Mouse (Mus musculus) hindbrain, embryonic 13.5 days (tissue): ENCODE data around the gene Rorc. TPM values are rescaled to one million over a fixed set of nuclear protein-coding genes. Genes with fewer than 3 reads are reported as not detected.

Experiments used
- ATAC-seq: fragments of 200-750 bp; cut with Nextera tagmentation; 2 replicates; pipeline ENCODE4 v1.8.0; 2017; ENCODE audit warnings: moderate TSS enrichment; ENCODE audit not compliant: low FRiP score
- H3K27ac ChIP-seq: fragments of 300-500 bp; sonication (generic); 2 replicates; pipeline ENCODE4 v1.5.1; 2015; ENCODE audit warnings: inconsistent platforms, mild to moderate bottlenecking, moderate library complexity
- H3K27me3 ChIP-seq: fragments of 300-500 bp; sonication (generic); 2 replicates; pipeline ENCODE4 v1.6.1; 2015; ENCODE audit warnings: mild to moderate bottlenecking, inconsistent platforms
- H3K36me3 ChIP-seq: fragments of 300-500 bp; sonication (generic); 2 replicates; pipeline ENCODE4 v1.6.1; 2015; ENCODE audit warnings: mild to moderate bottlenecking, inconsistent platforms
- H3K4me1 ChIP-seq: fragments of 300-500 bp; sonication (generic); replicated peaks from 2 replicates; pipeline ENCODE4 v1.6.1; 2015; ENCODE audit warnings: inconsistent platforms
- H3K4me2 ChIP-seq: fragments of 300-500 bp; sonication (generic); 2 replicates; pipeline ENCODE4 v1.6.1; 2015; ENCODE audit warnings: inconsistent platforms, mild to moderate bottlenecking, moderate library complexity
- H3K4me3 ChIP-seq: fragments of 300-500 bp; sonication (generic); 2 replicates; pipeline ENCODE4 v1.5.1; 2015; ENCODE audit warnings: mild to moderate bottlenecking, inconsistent platforms
- H3K9ac ChIP-seq: fragments of 300-500 bp; sonication (generic); 2 replicates; pipeline ENCODE4 v1.6.1; 2015; ENCODE audit warnings: mild to moderate bottlenecking, inconsistent platforms
- H3K9me3 ChIP-seq: fragments of 300-500 bp; sonication (generic); 2 replicates; pipeline ENCODE4 v1.6.1; 2016; ENCODE audit warnings: inconsistent platforms
- WGBS: fragments of 180-500 bp; shearing (Covaris S2); methylation state at CpG from one replicate; pipeline ENCODE4 v1.1.7; 2015; 5-methylcytosine and 5-hydroxymethylcytosine counted together
- polyA plus RNA-seq: library from polyadenylated mRNA; unstranded; fragments of >200 nt; fragmentation: Nextera tagmentation; extraction: Ambion mirVana; gene quantifications from 2 replicates; pipeline ENCODE4 v1.2.1, GENCODE M21; 2015

Gene Rorc
- polyA plus RNA-seq, 1 experiment from 2014 or later: 0.42 TPM

GRCm38 (mm10) chr3:94441182-94441581 lies 68.6 kb downstream of the Rorc start:
- H3K4me2 ChIP-seq: no peak overlapping the region
- WGBS: 39% methylated on average over 3 of the region's 3 CpGs
- H3K9ac ChIP-seq: no peak overlapping the region
- no peaks in the 10 kb centered on the region for H3K9me3 ChIP-seq
- ATAC-seq: no peak
- 0 out of 2 replicates have a peak, but pooled peaks cover 6% of the 10 kb centered on the region for H3K27me3 ChIP-seq
- peaks cover 13% of the 10 kb centered on the region for H3K4me1 ChIP-seq
- H3K36me3 ChIP-seq: peaks cover 14% of the 10 kb centered on the region
- H3K27ac ChIP-seq: no peak overlapping the region
- no peak overlapping the region for H3K4me3 ChIP-seq

- peaks cover 33% of the 10 kb centered on the region for H3K36me3 ChIP-seq
- ATAC-seq: peak; percentile 98
- peaks cover 13% of the 10 kb centered on the region for H3K4me1 ChIP-seq
- H3K4me2 ChIP-seq: peak within 1 kb of the TSS; percentile 97
- peak within 1 kb of the TSS; percentile 97 for H3K9ac ChIP-seq
- H3K27ac ChIP-seq: peak within 1 kb of the TSS; percentile 78
- no peaks in the 10 kb centered on the region for H3K9me3 ChIP-seq
- H3K27me3 ChIP-seq: 0 out of 2 replicates have a peak, but pooled peaks cover 6% of the 10 kb centered on the region
- H3K4me3 ChIP-seq: peak within 1 kb of the TSS; percentile 96
- WGBS: under 1% methylated on average over 39 of the region's 39 CpGs
Measured at GRCm38 (mm10) chr3:94442951-94443596, 70.5 kb downstream of the Rorc start, which contains the start of gene Mrpl9. Mrpl9 (plus strand) TSS chr3:94443318.

GRCm38 (mm10) chr3:94443597-94443964 lies 71.0 kb downstream of the Rorc start, which contains the start of gene Oaz3:
Oaz3 (minus strand) TSS chr3:94443915.
- no peaks in the 10 kb centered on the region for H3K9me3 ChIP-seq
- 0 out of 2 replicates have a peak, but pooled peaks cover 6% of the 10 kb centered on the region for H3K27me3 ChIP-seq
- H3K9ac ChIP-seq: peak within 1 kb of the TSS; percentile 97
- H3K4me2 ChIP-seq: peak within 1 kb of the TSS; percentile 97
- peak within 1 kb of the TSS; percentile 78 for H3K27ac ChIP-seq
- peak; percentile 49; the same call in 1 of the 2 replicates for ATAC-seq
- under 1% methylated on average over 24 of the region's 24 CpGs for WGBS
- peaks cover 38% of the 10 kb centered on the region for H3K36me3 ChIP-seq
- H3K4me3 ChIP-seq: peak within 1 kb of the TSS; percentile 96
- peaks cover 13% of the 10 kb centered on the region for H3K4me1 ChIP-seq

Other genes starting within 250 kb of the Rorc start
- gene Gm10696, start 194.6 kb upstream of the Rorc start, polyA plus RNA-seq: not detected in 2 replicates
- not detected in 2 replicates for gene Gm5286, start 176.1 kb upstream of the Rorc start, polyA plus RNA-seq
- gene Gm4778, start 108.8 kb upstream of the Rorc start, polyA plus RNA-seq: not detected in 2 replicates
- 41.0 and 41.5 TPM in 2 replicates for gene Them4, start 62.7 kb upstream of the Rorc start, polyA plus RNA-seq
- 0.13 TPM in 1 of 2 replicates, not detected in the other for gene Them5, start 30.7 kb upstream of the Rorc start, polyA plus RNA-seq
- gene C2cd4d, start 10.4 kb upstream of the Rorc start, polyA plus RNA-seq: 1.7 and 1.8 TPM in 2 replicates
- 0.81 and 0.96 TPM in 2 replicates for gene Lingo4, start 25.7 kb downstream of the Rorc start, polyA plus RNA-seq
- 58.8 and 59.7 TPM in 2 replicates for gene Tdrkh, start 40.5 kb downstream of the Rorc start, polyA plus RNA-seq
- gene Mrpl9, start 70.5 kb downstream of the Rorc start, polyA plus RNA-seq: 58.8 and 62.2 TPM in 2 replicates
- gene Oaz3, start 71.1 kb downstream of the Rorc start, polyA plus RNA-seq: 1.0 and 1.5 TPM in 2 replicates
- 294 and 312 TPM in 2 replicates for gene Celf3, start 105.5 kb downstream of the Rorc start, polyA plus RNA-seq
- 25.0 and 27.1 TPM in 2 replicates for gene Riiad1, start 107.5 kb downstream of the Rorc start, polyA plus RNA-seq
- gene Snx27, start 209.9 kb downstream of the Rorc start, polyA plus RNA-seq: 73.6 and 74.7 TPM in 2 replicates